Mouse (Mus musculus) hematopoietic stem cell, adult 5-6 weeks (primary cell): ENCODE measurements around the gene Sgo2a. TPM values are rescaled to one million over a fixed set of nuclear protein-coding genes. Genes with fewer than 3 reads are reported as not detected.
A peak's percentile ranks its signal among the peaks of the same experiment; 100 is the strongest.
"Not testable (repeated sequence)": the region's sequence is repeated elsewhere in the genome, so short reads cannot be mapped to it uniquely, and the experiment has no call there.

Source experiments
- ATAC-seq, 2 experiments: fragments of 125-278 bp in 1 of 2; replicated peaks in 1 of 2; 2 replicates each; pipeline ENCODE4 v1.8.0; 2016 to 2017; ENCODE audit warnings: inconsistent platforms in 2 of 2, mild to moderate bottlenecking in 2 of 2, moderate number of reproducible peaks in 2 of 2, low read depth in 1 of 2, moderate TSS enrichment in 1 of 2; ENCODE audit not compliant: low FRiP score in 2 of 2, poor library complexity in 2 of 2, severe bottlenecking in 2 of 2, insufficient read depth in 1 of 2, low TSS enrichment in 1 of 2
- total RNA-seq: library from RNA; stranded (forward); fragments of 172-1452, 232-1000 nt; gene quantifications from 2 replicates; pipeline ENCODE4 v1.2.3, GENCODE M21; 2017

Gene Sgo2a
- total RNA-seq, 1 experiment from 2014 or later = 19.0 TPM

- ATAC-seq = no peak
These were observed 31.9 kb downstream of the Sgo2a start for GRCm38 (mm10) chr1:58027707-58028106.

GRCm38 (mm10) chr1:58029636-58030117, 33.9 kb downstream of the Sgo2a start, which contains the start of gene Aox1:
Gene Aox1, plus strand, starts transcription at chr1:58029931.
- ATAC-seq = peak; percentile 92 to 97

GRCm38 (mm10) chr1:58030156-58030871, 34.5 kb downstream of the Sgo2a start:
- no peak for ATAC-seq

- peak; percentile 43 to 63 for ATAC-seq
These were observed 35.5 kb downstream of the Sgo2a start for GRCm38 (mm10) chr1:58031160-58031769.

GRCm38 (mm10) chr1:58037306-58037705, 41.5 kb downstream of the Sgo2a start:
- not testable (repeated sequence) for ATAC-seq

GRCm38 (mm10) chr1:58045076-58045475, 49.3 kb downstream of the Sgo2a start:
- ATAC-seq = no peak

- no peak for ATAC-seq
These were observed 49.8 kb downstream of the Sgo2a start for GRCm38 (mm10) chr1:58045546-58045945.

- no peak for ATAC-seq
These were observed 51.0 kb downstream of the Sgo2a start for GRCm38 (mm10) chr1:58046721-58047290.

GRCm38 (mm10) chr1:58049126-58049525, 53.4 kb downstream of the Sgo2a start:
- no peak for ATAC-seq

- no peak for ATAC-seq
These were observed 59.8 kb downstream of the Sgo2a start for GRCm38 (mm10) chr1:58055598-58055997.

- no peak for ATAC-seq
These were observed 60.5 kb downstream of the Sgo2a start for GRCm38 (mm10) chr1:58056074-58056807.

- ATAC-seq = no peak
These were observed 61.2 kb downstream of the Sgo2a start for GRCm38 (mm10) chr1:58056939-58057338.

GRCm38 (mm10) chr1:58058846-58059245, 63.1 kb downstream of the Sgo2a start:
- ATAC-seq = no peak

GRCm38 (mm10) chr1:58062131-58062530, 66.4 kb downstream of the Sgo2a start:
- no peak for ATAC-seq

- ATAC-seq = no peak
These were observed 69.4 kb downstream of the Sgo2a start for GRCm38 (mm10) chr1:58065151-58065550.

GRCm38 (mm10) chr1:58065606-58066005, 69.8 kb downstream of the Sgo2a start:
- no peak for ATAC-seq

- no peak for ATAC-seq
These were observed 73.4 kb downstream of the Sgo2a start for GRCm38 (mm10) chr1:58069181-58069580.

GRCm38 (mm10) chr1:58070091-58070490, 74.3 kb downstream of the Sgo2a start:
- no peak for ATAC-seq
